Mouse (Mus musculus): ENCODE measurements around the gene Gsdmc3. TPM values are rescaled to one million over a fixed set of nuclear protein-coding genes. Genes with fewer than 3 reads are reported as not detected.
"Not testable (repeated sequence)": the region's sequence is repeated elsewhere in the genome, so short reads cannot be mapped to it uniquely, and the experiment has no call there.

Gsdmc3 gene
- polyA plus RNA-seq, 1 experiment from 2014 or later: 2.0 TPM

DNA sequence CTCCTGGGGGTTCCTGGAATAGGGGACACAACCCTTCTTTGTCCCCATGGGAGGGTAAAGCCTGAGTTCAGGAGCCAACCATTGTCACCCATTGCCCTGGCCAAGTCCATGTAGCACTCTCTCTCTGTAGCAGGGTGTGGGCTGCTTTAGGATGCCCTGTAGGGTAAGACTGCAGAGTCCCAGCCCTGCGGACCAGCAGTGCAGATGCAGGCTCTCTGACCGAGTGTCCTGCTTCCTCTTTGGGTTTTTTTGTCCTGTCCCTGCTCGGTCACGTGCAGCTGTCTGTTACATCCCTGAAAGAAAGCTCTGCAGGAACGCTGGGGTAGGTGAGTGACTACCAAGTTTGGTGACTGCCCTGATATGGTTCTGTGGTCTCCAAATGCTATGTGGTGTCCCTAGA is 10.1 kb upstream of the Gsdmc3 start:
- WGBS: 72% methylated on average over 3 of the region's 5 CpGs
- H3K27ac ChIP-seq (ENCODE audit: low read length); ATAC-seq (ENCODE audit: insufficient number of reproducible peaks, insufficient read depth, low FRiP score, low read depth); H3K4me2 ChIP-seq (replicated peaks; ENCODE audit: low read depth, low read length); H3K4me3 ChIP-seq (ENCODE audit: low read depth, low read length); H3K9me3 ChIP-seq (ENCODE audit: control insufficient read depth, low read depth, low read length); H3K36me3 ChIP-seq (ENCODE audit: control insufficient read depth, insufficient read depth, low read length); H3K4me1 ChIP-seq (ENCODE audit: control insufficient read depth, insufficient read depth, low read length); H3K9ac ChIP-seq (replicated peaks; ENCODE audit: low read depth, low read length); H3K27me3 ChIP-seq (ENCODE audit: control insufficient read depth, insufficient read depth, low read length): not testable (repeated sequence)

DNA sequence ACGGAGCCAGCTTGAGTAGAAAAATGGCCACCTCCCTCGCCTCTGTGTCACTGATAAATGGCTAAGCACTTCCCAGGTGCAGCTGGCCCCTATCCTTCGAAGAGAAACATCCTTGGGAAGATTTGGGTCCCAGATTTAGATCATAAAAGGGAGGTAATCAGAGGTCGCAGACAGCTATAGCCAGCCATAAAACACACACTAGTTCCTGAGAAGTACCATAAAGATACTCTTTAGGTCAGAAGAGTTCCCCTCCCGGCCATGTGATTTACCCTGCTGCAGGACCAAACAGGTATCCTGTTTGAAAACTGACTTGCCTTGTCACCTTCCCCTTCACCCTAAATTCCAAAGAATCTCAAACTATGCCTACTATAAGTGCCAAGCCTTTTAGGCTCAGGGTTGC is 9.6 kb upstream of the Gsdmc3 start:
- H3K4me3 ChIP-seq (ENCODE audit: low read depth, low read length); H3K4me2 ChIP-seq (replicated peaks; ENCODE audit: low read depth, low read length); H3K27ac ChIP-seq (ENCODE audit: low read length); ATAC-seq (ENCODE audit: insufficient number of reproducible peaks, insufficient read depth, low FRiP score, low read depth); H3K36me3 ChIP-seq (ENCODE audit: control insufficient read depth, insufficient read depth, low read length); H3K27me3 ChIP-seq (ENCODE audit: control insufficient read depth, insufficient read depth, low read length); H3K9me3 ChIP-seq (ENCODE audit: control insufficient read depth, low read depth, low read length); H3K9ac ChIP-seq (replicated peaks; ENCODE audit: low read depth, low read length); H3K4me1 ChIP-seq (ENCODE audit: control insufficient read depth, insufficient read depth, low read length): not testable (repeated sequence)
- WGBS: no CpG with 5 or more reads among the region's 5 CpGs

DNA sequence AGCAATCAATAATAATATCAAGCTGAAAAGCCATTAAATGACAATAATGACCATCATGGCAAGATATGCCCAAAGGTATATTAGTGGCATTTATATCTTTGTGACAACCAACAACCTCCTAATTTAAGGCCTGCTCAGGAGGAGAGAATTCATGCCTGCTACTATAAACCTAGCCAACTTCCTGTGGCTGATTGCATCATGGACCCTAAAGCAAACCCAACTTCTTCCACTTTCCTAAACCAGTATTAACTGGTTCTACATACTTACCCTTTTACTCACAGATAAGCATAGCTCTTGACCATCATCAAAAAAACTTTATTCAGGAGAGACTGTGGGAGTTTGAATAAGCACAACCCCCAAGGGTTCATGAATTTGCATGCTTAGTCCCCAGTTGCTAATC is 2.2 kb downstream of the Gsdmc3 start:
- H3K4me1 ChIP-seq (ENCODE audit: control insufficient read depth, insufficient read depth, low read length); H3K9ac ChIP-seq (replicated peaks; ENCODE audit: low read depth, low read length); H3K36me3 ChIP-seq (ENCODE audit: control insufficient read depth, insufficient read depth, low read length); H3K4me2 ChIP-seq (replicated peaks; ENCODE audit: low read depth, low read length); H3K9me3 ChIP-seq (ENCODE audit: control insufficient read depth, low read depth, low read length); H3K27ac ChIP-seq (ENCODE audit: low read length); H3K4me3 ChIP-seq (ENCODE audit: low read depth, low read length); H3K27me3 ChIP-seq (ENCODE audit: control insufficient read depth, insufficient read depth, low read length); ATAC-seq (ENCODE audit: insufficient number of reproducible peaks, insufficient read depth, low FRiP score, low read depth): not testable (repeated sequence)

DNA sequence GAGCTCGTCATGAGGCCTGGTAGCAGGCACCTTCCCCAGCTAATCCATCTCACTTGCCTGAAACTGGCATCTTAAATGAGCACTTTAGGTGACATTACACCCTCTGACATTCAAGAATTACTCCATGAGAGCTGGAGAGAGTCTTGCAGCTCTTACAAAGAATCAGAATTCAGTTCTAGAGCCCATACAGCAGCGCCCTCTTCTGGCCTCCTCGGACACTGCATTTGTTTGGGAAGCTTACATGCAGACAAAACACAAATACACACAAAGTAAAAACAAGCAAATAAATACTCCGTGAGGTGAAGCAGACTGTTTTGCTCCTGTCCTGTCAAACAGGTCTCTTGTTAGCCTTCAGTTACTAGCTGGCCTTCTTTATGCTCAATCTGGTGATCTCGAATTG is 16.4 kb downstream of the Gsdmc3 start:
- not testable (repeated sequence) for H3K4me1 ChIP-seq (ENCODE audit: control insufficient read depth, insufficient read depth, low read length); H3K9me3 ChIP-seq (ENCODE audit: control insufficient read depth, low read depth, low read length); H3K36me3 ChIP-seq (ENCODE audit: control insufficient read depth, insufficient read depth, low read length); H3K4me2 ChIP-seq (replicated peaks; ENCODE audit: low read depth, low read length); ATAC-seq (ENCODE audit: insufficient number of reproducible peaks, insufficient read depth, low FRiP score, low read depth); H3K27me3 ChIP-seq (ENCODE audit: control insufficient read depth, insufficient read depth, low read length); H3K9ac ChIP-seq (replicated peaks; ENCODE audit: low read depth, low read length); H3K4me3 ChIP-seq (ENCODE audit: low read depth, low read length); H3K27ac ChIP-seq (ENCODE audit: low read length)
- 37% methylated on average over 5 of the region's 5 CpGs for WGBS

Other genes starting within 250 kb of the Gsdmc3 start
- gene Gsdmc2, start 33.4 kb downstream of the Gsdmc3 start, polyA plus RNA-seq (2014; fragmentation: Nextera tagmentation; extraction: Ambion mirVana): 7.7 and 10.0 TPM in 2 replicates
- 0.74 and 2.1 TPM in 2 replicates for gene Gsdmc4, start 33.7 kb upstream of the Gsdmc3 start, polyA plus RNA-seq (2014; fragmentation: Nextera tagmentation; extraction: Ambion mirVana)
- gene Fam49b, start 181.9 kb upstream of the Gsdmc3 start, polyA plus RNA-seq (2014; fragmentation: Nextera tagmentation; extraction: Ambion mirVana): 72.6 and 81.4 TPM in 2 replicates

Measured in stomach, embryonic 14.5 days (tissue).